Mouse (Mus musculus) cerebellum, adult 2 months (tissue): ENCODE results near the gene Fam241a.

ENCODE experiments used
- CTCF ChIP-seq: fragments of 200-500 bp; IDR thresholded peaks from 2 replicates; pipeline ENCODE4 v1.5.1; 2011; ENCODE audit warnings: low read depth, mild to moderate bottlenecking, control low read depth, low read length, moderate library complexity, borderline replicate concordance; ENCODE audit not compliant: insufficient read depth
- POLR2A ChIP-seq: fragments of 200-500 bp; IDR thresholded peaks from 2 replicates; pipeline ENCODE4 v1.6.1; 2011; ENCODE audit warnings: low read length, control low read depth, borderline replicate concordance; ENCODE audit not compliant: insufficient read depth

- TF ChIP-seq POLR2A (no peak), CTCF (no peak)
Observed at GRCm38 (mm10) chr3:127917999-127918661, 22.0 kb upstream of the Fam241a start.
